Mouse (Mus musculus) gonadal fat pad, adult 2 months (tissue): ENCODE data around the gene Zfp292. TPM values are rescaled to one million over a fixed set of nuclear protein-coding genes. Genes with fewer than 3 reads are reported as not detected.

Experiments used
- DNase-seq: peaks from one replicate; pipeline ENCODE4 v3.0.0-alpha.2; 2012; ENCODE audit warnings: low read depth
- polyA plus RNA-seq: library from polyadenylated mRNA; depleted of rRNA; stranded (reverse); fragments of >200 nt; gene quantifications from 2 replicates; pipeline ENCODE4 v1.2.3, GENCODE M21; 2012

Zfp292 gene
- polyA plus RNA-seq, 1 experiment, result 2.6 TPM

GRCm38 (mm10) chr4:34882291-34882769 is 430 bp downstream of the Zfp292 start:
- no peak for DNase-seq

GRCm38 (mm10) chr4:34881851-34882250 is 909 bp downstream of the Zfp292 start:
- no peak for DNase-seq

- DNase-seq, result no peak
These were observed 1.7 kb downstream of the Zfp292 start for GRCm38 (mm10) chr4:34880921-34881650.

DNA sequence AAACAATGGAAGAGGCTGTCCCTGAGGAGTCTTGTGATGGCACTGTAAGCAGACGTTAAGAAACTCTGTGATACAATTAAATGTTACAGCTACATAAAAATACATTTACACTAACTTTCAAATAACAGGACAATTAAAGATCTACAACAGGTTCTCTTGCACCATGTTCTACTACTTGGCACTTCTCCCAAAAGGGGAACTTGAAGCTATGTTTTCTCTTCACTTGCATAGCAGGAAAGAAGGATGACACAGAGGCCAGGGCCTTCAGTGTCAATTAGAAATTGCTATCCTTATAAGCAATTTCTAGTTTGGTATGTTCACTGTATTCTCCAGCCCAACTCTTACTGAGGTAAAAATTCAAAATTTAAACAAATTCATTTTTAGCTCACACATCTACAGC is 8.5 kb downstream of the Zfp292 start:
- no peak for DNase-seq

DNA sequence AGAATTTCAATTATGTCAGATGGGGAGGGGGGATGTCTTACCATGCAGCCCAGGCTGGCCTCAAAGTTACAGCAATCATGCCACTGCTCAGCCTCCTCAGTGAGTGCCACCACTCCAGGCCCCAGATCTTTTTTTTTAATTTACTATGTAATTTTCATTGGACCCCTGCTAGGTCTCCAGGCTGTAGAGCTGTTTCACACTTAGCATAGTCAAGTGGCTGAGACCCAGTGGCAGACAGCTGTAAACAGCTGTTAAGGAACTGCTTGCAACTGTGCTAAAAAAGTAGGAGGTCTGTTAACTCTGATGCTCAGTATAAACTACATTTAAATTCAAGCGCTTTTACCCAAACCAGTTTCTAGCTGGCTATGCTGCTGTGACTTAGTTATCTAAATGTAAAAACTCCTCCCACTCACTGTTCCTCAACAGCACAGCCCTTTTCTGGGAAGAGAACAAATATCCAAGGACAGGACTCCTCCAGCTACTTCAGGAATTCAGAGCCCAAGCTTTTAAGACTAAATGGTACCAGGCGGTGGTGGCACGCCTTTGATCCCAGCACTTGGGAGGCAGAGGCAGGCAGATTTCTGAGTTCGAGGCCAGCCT is 9.8 kb downstream of the Zfp292 start:
- no peak for DNase-seq

GRCm38 (mm10) chr4:34869813-34870212 is 12.9 kb downstream of the Zfp292 start:
- no peak for DNase-seq

- no peak for DNase-seq
These were observed 21.3 kb downstream of the Zfp292 start for GRCm38 (mm10) chr4:34861438-34861837.

GRCm38 (mm10) chr4:34859416-34859815 is 23.3 kb downstream of the Zfp292 start:
- no peak for DNase-seq

- DNase-seq, result no peak
These were observed 23.9 kb downstream of the Zfp292 start for GRCm38 (mm10) chr4:34858903-34859302.

- no peak for DNase-seq
These were observed 26.8 kb downstream of the Zfp292 start for GRCm38 (mm10) chr4:34855966-34856365.

- no peak for DNase-seq
These were observed 30.7 kb downstream of the Zfp292 start for GRCm38 (mm10) chr4:34852051-34852450.

DNA sequence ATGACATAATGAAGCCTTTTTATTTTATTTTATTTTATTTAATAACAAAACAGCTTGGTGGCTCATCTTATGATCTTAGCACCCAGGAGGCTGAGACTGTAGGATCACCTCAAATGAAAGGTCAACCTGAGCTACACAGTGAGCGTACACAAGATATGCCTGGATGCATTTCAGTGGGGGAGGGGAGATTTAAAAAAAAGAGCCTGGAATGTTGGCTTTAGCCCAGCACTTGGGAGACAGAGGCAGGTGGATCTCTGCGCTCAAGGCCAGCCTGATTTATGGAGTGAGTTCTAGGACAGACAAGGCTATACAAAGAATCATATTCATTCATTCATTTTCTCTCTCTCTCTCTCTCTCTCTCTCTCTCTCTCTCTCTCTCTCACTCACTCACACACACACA is 32.6 kb downstream of the Zfp292 start:
- DNase-seq, result no peak

DNA sequence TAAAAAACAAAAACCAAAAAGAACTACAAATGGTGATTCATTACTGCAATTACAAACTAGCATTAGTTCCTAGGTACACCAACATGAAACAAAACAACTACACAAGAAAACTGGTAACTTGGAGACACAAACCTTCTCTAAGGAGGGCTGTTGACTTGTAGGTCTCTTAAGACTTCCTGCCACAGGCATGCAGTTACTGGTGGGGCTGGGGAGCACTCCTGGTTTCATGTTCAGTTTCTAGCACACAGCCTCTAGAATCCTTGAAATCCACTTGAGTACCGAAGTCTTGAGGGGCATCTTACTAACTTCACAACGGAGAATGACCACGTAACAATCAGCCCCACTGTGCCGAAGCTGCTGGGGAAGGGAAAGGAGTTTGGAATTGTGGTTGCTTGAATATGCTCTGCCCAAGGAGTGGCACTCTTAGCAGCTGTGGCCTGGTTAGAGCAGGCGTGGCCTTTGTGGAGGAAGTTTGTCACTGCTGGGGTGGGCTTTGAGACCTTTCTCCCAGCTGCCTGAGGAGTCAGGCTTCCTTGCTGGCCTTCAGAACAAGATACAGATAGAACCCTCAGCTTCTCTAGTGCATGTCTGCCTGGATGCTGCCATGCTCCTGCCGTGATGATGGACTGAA is 35.0 kb downstream of the Zfp292 start:
- no peak for DNase-seq

DNA sequence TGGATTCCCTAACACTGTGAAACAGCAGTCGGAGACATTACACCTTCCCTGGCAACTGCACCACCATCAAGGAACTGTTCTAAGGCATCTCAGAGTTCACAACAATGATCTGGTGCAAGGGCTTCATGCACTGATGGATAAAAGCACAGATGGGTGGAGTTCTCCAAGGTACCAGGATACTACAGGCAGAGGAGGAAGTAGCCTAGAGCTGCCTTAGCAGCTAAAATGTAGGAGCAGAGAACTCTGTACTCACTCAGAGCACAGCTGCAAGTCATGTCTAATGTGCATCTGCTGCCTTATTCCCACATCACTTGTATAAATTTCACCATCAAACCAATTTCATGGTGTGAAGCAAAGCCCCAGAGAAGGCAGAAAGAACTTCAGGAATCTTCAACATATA is 38.9 kb downstream of the Zfp292 start:
- no peak for DNase-seq

- no peak for DNase-seq
These were observed 39.9 kb downstream of the Zfp292 start for GRCm38 (mm10) chr4:34842826-34843225.

DNA sequence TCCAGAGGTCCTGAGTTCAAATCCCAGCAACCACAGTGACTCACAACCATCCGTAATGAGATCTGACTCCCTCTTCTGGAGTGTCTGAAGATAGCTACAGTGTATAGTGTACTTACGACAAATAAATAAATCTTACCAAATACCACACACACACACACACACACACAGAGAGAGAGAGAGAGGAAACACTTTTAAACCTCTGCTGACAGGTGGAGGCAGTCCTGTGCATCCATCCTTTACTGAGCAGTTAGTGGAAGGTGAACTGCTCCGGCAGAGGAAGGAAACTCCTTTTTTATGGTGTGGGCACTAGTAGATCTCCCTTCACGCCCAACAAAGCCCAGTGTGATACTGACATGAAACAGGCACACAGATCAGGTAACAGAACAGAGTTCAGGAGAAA is 51.3 kb downstream of the Zfp292 start:
- no peak for DNase-seq

DNA sequence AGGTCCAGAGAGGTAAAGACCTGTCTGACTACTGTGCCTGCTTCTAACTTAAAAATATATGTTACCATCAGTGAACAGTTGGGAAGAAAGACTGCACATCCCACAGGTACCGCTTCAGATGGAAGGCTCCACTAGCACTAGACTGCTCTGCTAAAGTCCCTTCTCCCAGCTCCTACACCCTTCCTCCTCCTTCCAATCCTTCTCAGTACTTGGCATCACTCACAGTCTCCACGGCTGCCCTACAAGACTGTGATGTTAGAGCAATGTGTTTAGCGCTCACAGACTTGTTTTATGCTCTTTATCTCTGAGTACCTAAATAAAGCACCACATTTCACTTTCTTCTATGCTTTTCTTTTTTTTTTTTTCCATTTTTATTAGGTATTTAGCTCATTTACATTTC is 53.3 kb downstream of the Zfp292 start:
- no peak for DNase-seq

GRCm38 (mm10) chr4:34823901-34824300 is 58.9 kb downstream of the Zfp292 start:
- DNase-seq, result no peak

DNA sequence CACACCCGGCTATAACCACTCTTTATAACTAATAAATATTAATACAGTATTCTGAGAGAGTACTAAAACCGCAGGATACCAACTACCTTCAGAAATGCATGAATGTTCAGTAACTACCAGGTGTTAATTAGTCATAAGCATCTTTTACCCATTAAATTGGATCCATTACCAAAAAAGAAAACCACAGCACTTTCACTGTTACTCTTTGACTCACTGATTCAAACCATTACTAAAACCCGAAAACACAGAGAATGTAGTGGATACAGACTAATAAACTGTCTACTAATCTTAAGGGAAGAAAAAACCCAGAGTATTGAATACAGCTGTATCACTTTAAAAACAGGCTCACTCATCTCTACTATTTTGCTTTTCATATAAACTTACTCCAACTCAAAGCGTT is 62.9 kb downstream of the Zfp292 start:
- no peak for DNase-seq

DNA sequence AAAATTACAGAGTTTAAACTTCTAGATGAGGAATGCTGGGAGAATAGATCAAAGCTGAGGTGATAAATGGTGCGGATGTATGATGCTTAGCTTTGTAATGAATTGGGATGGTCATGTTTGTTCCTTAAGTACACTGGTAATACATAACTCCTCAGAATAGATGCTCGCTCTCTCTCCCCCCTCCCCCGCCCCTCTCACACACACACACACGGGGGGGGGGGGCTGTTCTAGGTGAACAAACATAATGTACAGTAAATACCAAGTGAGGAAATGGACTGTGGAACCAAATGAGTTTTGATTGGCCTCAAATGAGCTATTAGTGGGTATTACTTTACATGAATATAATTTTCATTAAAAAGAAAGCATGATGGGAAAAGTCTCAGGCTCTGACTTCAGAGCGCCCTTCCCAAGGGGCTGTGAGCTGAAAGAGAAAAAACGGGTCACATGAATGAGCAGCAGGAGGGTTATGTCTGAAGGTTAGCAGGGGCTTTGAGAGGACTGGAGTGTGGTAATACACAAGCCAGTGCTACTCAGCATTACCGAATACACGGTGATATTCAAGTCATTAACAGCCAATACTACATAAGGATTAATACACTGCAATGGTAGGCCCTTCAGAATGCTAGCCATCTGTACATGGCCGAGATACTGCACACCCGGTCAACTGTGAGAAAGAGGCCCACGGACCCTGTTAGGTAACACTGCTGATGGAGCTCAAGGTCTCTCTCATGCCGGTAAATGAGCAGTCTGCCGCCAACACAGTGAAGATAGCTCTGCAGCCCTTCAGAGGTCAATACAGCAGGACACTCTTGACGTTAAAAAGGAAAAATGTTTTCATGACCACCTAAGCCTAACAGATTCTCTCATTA is 81.4 kb downstream of the Zfp292 start:
- no peak for DNase-seq

DNA sequence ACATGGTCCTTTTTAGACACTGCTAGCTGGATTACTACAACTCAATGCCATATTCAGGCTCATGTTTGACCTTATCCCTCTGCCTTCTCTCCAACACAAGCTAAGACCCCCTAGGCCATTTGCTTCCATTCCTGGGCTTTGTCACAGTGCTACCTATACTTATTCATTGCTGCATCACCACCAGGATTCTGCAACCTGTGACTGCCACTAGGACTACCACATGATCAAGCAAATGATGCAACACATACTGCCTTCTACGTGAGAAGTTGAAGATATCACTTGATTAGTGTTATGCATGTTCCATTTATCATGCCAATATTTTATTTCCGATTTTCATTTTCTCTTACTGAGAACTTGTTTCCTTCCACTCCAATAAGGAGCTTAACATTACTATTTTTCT is 84.8 kb downstream of the Zfp292 start:
- no peak for DNase-seq
